Mouse (Mus musculus): ENCODE results near the gene Obsl1.
A peak's percentile ranks its signal among the peaks of the same experiment; 100 is the strongest.

Obsl1 gene

DNA sequence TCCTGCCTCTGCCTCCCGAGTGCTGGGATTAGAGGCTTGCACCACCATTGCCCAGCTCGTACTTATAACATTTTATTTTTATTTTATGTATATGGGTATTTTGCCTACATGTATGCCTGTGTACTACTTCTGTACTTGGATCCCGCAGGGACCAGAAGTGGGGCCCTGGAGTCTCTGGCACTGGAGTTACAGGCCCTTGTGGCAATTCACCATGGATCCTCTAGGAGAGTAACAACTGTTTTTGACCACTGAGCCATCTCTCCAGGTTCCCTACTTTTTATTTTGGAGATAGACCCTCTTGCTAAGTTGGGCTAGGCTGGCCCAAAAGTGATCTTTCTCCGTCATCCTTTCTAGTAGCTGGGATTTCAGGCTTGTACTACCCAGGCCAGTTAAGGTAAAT is 12.2 kb upstream of the Obsl1 start:
- no peak for DNase-seq (ENCODE audit: extremely low spot score)

GRCm38 (mm10) chr1:75517984-75518383 is 11.7 kb upstream of the Obsl1 start:
- no peak for DNase-seq (ENCODE audit: extremely low spot score)

DNA sequence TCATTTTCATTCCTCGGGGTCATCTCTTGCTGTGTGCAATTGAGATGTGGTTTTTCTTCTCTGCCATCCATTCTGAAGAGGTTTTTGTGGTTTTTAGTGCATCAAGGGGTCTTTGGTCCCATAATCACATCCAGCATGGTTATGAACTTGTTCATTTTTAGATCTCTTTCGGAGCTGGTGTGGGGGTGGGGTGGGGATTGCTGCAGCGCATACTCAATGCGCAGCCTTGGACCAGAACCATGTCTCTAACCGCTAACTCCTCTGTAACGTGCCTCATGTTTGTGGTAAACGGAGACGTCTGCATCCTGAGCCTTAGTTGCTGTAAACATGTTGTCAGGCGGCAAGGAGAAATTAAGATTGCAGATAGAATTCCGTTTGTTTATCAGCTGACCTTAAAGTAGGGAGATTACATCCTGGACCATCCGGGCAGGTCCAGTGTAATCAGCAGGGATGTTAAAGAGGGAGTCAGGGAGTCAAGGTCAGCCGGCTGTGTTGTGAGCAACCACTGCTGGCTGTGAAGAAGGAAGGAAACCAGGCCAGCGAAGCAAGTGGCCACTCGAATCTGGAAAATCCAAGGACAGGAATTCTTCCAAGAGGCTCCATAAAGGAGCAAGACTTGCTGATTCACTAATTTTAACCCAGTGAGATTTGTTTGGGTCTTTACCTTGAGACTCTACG is 10.6 kb upstream of the Obsl1 start:
- no peak for DNase-seq (ENCODE audit: extremely low spot score)

DNA sequence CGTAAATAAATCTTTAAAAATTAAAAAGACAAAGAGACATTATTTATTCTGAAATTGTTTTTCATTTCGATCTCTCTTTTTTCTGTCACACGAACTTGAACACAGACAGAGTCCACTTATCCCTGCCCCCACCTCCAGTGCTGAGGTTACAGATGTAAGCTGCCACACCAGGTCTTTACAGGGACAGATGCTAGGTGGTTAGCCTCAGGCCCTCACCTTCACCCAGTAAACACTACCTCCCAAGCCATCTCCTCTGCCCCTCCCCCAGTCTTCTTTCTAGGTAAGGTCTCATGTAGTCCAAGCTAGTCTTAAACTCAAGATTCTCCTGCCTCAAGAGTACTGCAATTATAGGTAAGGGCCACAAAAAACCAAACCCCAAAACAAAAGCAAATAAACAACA is 6.3 kb upstream of the Obsl1 start:
- no peak for DNase-seq (ENCODE audit: extremely low spot score)

DNA sequence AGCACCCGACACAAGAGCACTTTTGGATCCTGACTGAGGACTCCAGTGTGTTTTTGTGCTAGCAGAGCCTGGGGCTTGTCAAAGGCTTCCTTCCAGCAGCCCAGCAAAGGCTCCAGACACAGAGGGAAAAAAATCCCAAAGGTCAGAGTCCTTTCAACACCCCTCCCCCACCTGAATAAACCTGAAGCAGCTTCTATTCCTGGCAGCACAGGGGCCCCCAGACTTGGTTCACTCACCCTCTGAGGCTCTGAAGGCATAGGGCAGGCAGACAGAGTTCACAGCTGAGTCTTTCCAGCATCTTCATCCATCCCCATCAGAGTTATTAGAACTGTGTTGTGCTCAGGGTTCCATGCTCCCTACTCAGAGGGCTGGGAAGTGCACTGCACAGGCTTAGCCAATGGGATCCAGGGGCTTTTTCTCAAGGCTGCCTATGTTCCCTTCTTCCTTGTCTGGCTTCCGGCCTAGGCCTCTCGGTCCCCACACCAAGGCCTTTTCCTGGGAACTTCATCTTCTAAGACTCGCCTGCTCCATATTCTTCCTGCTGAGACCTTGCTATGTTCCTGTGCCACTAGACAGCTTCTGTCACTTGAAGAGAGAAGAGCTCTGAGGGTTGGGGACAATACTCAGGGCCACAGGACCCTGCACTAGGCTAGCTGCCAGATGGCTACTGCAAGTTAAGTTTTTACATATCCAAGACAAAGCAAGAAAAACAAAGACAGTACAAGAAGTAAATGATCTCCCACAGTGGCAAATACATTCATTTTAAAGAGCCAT is 5.4 kb upstream of the Obsl1 start:
- peak; percentile 43 for DNase-seq (ENCODE audit: extremely low spot score)

GRCm38 (mm10) chr1:75510154-75510553 is 3.9 kb upstream of the Obsl1 start:
- DNase-seq (ENCODE audit: extremely low spot score), result no peak

DNA sequence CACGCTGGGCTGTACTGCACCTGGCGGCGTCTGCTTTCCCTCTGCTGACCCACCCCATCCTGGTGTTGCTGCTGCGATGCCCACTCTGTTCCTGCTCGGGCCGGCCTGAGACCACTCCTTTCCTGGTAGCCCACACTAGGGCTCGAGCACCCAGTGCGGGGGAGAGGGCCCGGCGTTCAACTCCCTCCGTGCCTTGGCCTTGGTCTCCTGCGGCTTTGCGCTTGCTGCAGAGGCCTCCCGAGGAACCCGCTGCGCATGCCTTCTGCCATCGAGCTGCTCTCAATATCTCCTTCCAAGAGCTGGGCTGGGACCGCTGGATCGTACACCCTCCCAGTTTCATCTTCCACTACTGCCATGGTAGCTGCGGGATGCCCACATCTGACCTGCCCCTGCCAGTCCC is 3.3 kb upstream of the Obsl1 start:
- DNase-seq (ENCODE audit: extremely low spot score), result no peak

GRCm38 (mm10) chr1:75507006-75507405 is 754 bp upstream of the Obsl1 start, which contains the start of gene Inha:
Gene Inha, plus strand, starts transcription at chr1:75507077.
- no peak for DNase-seq (ENCODE audit: extremely low spot score)

- peak; percentile 71 for DNase-seq (ENCODE audit: extremely low spot score)
These were observed 895 bp downstream of the Obsl1 start for GRCm38 (mm10) chr1:75505159-75505955.

DNA sequence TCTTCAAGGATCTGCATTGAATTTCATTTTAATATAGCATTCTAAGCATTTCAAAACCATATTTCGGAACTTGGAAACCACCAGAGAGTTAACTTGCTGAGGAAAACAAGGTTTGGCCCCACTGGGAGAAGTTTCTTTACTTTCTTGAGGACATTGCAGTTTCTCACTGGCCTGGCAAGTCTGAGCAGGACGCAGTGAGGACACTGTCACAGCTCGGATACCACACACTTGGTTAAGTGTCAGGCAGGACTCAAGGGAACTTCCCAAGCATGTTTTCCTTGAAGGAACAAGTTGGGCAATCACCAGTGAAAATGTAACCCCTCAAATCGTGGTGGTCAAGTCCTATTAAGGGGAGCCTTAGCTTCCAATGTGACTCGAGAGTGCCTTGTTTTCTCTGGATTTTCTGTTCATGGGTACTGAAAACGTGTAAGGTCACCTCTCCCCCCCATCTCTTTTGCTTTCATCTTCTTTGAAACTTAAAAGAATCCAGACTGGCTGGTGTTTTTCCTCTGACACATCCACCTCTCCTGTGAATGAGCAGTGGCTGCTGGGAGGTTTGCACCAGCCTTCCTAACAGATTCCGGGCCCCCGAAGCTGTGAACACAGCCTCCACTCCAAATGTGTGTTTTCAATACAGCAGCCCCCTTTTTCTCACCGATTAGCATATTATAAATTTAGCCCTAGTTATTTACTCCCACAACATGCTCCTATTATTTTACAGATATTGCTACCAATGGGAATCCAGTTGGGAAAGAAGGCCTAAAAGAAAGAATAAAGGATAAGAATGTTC is 1.8 kb downstream of the Obsl1 start:
- no peak for DNase-seq (ENCODE audit: extremely low spot score)

DNA sequence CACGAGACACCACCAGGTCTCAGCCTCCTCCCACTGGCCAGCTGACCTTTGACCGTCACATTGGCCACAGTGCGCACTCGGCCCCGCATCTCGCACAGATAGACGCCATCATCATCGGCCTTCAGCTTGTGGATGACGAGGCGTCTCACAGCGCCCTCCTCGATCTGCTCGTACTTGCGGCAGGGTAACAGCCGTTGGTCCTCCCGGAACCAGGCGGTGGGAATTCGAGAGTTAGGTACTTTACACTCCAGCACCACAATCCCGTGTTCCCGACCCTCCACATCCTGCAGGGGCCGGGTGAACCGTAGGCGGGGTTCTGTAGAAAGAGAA is 2.6 kb downstream of the Obsl1 start:
- no peak for DNase-seq (ENCODE audit: extremely low spot score)

DNA sequence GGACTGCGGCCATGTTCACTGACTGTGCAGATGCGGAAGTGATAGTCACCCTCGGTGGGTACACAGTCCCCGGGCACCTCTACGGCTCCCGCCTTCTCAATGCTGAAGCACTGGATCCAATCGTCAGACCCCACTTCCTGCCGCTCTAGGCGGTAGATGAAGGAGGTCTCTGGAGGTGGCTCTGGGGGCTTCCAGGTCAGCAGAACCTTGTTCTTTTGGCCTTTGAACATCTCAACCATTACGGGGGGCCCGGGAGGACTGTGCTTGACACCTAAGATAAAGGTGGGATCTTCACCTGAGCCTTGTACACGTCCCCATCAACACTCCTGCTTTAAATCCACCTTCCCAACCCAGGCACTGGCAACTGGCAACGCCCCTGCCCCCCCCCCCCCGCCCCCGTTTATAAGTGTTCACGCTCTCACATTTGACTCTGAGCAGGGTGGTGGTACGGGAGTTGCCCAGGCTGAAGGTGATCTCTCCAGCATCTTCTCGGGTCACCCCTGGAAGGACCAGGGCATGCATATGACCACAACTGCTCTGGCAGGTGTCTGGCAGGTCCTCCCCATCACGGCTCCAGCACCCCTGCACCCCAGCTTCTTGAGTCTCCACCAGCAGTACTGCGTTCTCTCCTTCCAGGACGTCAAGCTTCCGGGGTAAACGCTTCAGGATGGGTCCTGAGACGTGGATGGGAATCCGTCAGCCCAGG is 3.2 kb downstream of the Obsl1 start:
- DNase-seq (ENCODE audit: extremely low spot score), result no peak

DNA sequence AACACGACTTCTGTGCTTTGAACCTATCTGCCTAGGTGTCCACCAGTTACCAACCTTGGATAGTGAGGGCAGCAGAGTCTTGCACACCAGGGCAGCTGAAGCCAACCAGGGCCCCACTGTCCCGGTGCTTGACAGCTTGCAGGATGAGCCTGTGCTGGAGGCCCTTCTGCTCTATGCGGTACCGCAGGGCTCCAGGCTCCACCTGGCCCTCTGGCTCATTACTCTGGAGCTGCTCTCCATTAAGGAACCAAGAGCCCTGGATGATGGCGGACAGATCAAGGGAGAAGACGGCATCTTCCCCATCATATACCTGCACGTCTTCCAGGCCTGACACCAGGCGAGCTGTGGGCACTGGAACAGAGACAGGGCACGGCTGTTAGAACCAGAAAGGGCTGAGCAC is 4.3 kb downstream of the Obsl1 start:
- no peak for DNase-seq (ENCODE audit: extremely low spot score)

GRCm38 (mm10) chr1:75499441-75499840 is 6.8 kb downstream of the Obsl1 start:
- DNase-seq (ENCODE audit: extremely low spot score), result no peak

GRCm38 (mm10) chr1:75498897-75499296 is 7.4 kb downstream of the Obsl1 start:
- DNase-seq (ENCODE audit: extremely low spot score), result no peak

DNA sequence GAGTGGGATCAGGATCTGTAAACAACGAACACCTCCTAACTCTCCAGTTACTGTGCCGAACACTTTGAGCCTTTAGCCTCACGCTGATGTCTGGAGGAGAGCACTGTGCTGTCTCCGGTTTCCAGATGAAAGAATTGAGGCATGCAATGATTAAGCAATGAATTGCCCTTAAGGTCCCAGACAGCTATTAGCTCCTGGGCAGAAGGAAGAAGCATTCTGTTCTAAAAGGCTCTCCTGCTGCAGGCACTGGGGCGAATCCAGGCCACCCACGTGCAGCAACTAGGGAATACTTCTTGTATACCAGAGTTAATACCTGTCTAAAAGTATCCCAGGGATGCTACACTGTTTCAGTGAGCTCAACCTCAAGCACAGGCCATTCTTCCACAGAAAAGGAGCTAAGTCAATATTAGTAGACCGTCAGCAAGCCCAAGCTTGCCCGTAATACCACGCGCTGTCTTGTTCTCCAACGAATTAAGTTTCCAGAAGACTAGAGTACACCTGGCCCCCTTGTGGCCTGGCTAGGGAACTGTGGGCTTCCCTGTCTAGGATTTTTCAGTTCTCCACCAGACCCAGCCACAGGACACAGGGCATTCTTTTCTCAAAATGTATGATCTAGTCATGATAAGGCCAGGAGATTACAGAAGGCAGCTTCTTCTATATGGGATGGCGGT is 11.2 kb downstream of the Obsl1 start:
- peak; percentile 61 for DNase-seq (ENCODE audit: extremely low spot score)

DNA sequence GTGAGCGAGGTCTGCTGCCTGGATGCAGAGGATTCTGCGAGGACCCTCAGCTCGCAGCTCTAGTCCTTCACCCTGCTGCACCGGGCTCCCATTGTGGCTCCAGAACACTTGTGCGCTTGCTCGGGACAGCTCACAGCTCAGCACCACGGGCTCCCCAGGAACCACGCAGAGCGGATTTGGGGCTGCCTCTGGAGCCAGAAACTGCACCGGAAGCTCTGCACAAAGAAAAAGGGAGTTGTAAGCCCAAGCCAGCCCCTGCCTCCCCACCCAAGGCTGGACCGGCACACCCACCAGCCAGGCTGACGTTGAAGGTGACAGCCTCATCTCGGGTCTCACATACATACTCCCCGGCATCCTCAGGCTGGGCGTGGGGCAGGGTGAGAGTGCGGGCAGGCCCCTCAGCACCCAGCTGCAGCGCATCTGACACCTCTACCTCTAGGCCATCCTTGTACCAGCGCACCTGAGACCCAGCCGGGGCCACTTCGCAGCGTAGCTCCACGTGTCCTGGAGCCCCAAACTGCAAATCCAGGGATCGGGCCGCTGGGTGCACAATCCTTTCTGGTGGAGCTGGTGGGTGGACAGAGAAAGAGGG is 13.6 kb downstream of the Obsl1 start:
- no peak for DNase-seq (ENCODE audit: extremely low spot score)

DNA sequence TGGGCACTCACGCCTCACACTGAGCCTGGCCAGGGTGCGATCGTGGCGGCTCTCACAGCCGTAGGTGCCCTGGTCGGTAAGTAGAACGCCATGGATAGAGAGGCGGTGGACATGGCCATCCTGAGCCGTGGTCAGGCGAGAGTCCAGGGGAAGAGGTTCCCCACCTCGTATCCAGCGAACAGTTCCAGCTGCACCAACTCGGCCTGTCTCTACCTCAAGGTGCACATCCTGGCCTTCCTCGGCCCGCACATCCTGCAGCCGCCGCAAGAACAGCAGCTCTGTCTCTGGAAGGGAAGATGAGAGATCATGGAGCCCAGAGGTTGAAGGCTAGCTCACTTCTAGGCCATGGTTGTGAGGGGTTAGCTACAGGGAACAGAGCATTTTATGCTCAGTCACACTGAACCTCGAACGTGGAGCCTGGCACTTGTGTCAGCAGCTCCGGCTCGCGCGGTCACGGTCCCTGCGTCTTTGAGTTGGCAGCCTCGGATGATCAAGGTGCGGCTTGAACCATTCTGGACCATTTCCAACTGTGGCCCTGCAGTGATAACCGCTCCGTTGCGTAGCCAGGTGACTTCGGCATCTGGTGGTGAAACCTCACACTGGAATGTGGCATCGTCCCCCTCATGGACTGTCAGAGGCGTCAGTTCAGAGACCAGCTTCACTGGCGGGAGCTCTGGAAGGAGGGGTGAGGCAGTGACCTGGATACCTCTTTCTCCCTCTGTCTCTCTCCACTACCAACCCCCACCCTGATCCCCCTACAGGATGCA is 15.3 kb downstream of the Obsl1 start:
- no peak for DNase-seq (ENCODE audit: extremely low spot score)

DNA sequence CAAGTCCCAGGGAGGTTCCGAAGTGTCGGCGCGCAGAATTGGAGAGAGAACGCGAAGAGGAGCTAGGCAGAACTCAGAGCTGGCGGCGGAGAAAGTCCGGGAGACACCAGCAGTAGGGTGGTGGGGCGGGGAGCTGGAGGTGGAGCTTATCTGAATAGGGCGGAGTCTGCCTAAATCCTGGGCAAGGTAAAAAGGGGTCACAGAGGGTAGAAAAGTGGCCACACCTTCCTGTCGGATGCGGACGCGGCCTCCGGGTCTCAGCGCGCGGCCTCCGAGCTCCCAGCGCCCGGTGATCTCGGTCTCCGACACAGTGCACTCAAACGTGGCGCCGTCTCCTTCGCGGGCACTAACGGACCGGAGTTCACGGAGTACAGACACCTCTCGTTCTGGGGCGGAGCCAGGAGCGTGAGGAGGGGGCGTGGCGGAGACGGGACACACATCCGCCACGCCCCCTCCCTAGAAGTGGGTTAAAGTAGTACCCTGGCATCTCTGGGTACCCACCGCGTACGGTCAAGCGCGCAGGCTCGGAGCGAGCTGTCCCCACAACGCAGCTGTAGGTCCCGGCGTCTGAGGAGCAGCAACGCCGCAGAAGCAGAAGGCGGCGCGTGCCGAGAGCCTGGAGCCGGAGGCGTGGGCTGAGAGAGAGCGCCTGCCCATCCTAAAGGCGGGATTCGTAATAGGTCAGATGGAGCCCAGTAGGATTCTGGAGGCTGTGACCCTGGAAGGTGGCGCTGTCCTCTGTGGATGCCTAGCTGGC is 18.7 kb downstream of the Obsl1 start:
- DNase-seq (ENCODE audit: extremely low spot score), result peak; percentile 90

All from embryo, embryonic 9.5 days (tissue).